Mouse (Mus musculus) spleen, adult 2 months (tissue): ENCODE data around the gene Anks3.

ENCODE experiments used
- CTCF ChIP-seq: fragments of 200-500 bp; IDR thresholded peaks from 2 replicates; pipeline ENCODE4 v1.5.1; 2011; ENCODE audit warnings: mild to moderate bottlenecking, inconsistent platforms; ENCODE audit not compliant: insufficient read depth, insufficient read length, insufficient replicate concordance; ENCODE audit errors: extremely low read depth
- POLR2A ChIP-seq: fragments of 200-500 bp; IDR thresholded peaks from 2 replicates; pipeline ENCODE4 v1.6.1; 2011; ENCODE audit warnings: low read depth, low read length, inconsistent platforms

DNA sequence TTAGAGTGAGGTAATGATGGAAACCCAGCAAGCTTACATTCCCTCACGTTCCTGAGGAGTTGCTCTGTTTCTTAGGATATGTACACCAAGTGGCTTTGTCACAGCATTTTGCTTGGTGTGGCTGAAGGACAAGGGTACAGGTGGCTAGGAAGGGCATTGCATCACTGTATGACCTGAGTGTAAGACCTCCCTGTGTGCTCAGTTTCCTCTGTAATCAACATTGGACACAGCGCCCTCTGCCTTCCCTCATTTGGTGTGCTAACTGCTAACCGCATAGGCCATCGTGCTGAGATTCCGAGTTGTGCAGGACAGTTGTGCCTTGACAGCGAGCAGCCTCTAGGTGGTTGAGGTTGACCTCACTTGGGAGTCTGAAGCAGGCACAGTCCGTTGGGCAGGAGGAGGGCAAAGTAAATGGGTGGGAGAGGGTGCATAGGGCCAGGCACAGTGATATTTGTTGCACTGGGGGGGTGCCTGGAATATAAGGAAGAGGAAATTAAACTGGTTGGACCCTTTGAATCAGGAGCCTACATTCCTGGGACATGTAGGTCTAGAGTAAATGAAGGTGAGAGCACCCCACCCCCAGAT, 66.8 kb downstream of the Anks3 start:
- no peak; the same call in 1 of the 2 replicates for TF ChIP-seq CTCF
- no peak for TF ChIP-seq POLR2A
